Mouse (Mus musculus) CH12.LX (cell line): ENCODE measurements at regions not wholly inside any gene's neighbourhood (a gene's known extent, or its start where the extent isn't known, plus 50 kb on each side); places are given as distances from the start of the nearest gene placed in this dataset.

ENCODE experiments used
- DNase-seq: peaks from one replicate; pipeline ENCODE4 v3.0.0-alpha.2; 2013; ENCODE audit errors: extremely low read depth
- H3K27ac ChIP-seq: 2 replicates; pipeline ENCODE4 v1.5.1; 2012; ENCODE audit warnings: low read depth, mild to moderate bottlenecking, control low read depth, moderate library complexity; ENCODE audit not compliant: insufficient read depth
- H3K27me3 ChIP-seq: replicated peaks from 2 replicates; pipeline ENCODE3; 2012; ENCODE audit warnings: inconsistent platforms
- H3K36me3 ChIP-seq, 2 experiments: replicated peaks in 1 of 2; 2 replicates each; pipeline versions ENCODE3 to v1.6.1; 2012; ENCODE audit warnings: inconsistent platforms in 1 of 2, low read length in 1 of 2, mild to moderate bottlenecking in 1 of 2, mixed read lengths in 1 of 2, moderate library complexity in 1 of 2; ENCODE audit not compliant: control insufficient read depth in 1 of 2, insufficient read depth in 1 of 2
- H3K4me1 ChIP-seq, 2 experiments: 2 replicates each; pipeline ENCODE4 v1.6.1; 2012; ENCODE audit warnings: inconsistent platforms in 1 of 2, moderate library complexity in 1 of 2; ENCODE audit not compliant: insufficient read depth in 2 of 2, control insufficient read depth in 1 of 2
- H3K4me2 ChIP-seq: 2 replicates; pipeline ENCODE4 v1.6.1; 2012; ENCODE audit warnings: low read depth, mild to moderate bottlenecking, control low read depth; ENCODE audit not compliant: poor library complexity, insufficient read depth, severe bottlenecking
- H3K4me3 ChIP-seq, 3 experiments: fragments of 150-350 bp in 1 of 3; sonication (generic) in 1 of 3; replicated peaks in 1 of 3; 2 replicates each; pipeline versions ENCODE3 to v1.5.1; 2011 to 2012; ENCODE audit warnings: low read depth in 2 of 3, low read length in 2 of 3, mild to moderate bottlenecking in 2 of 3, moderate library complexity in 2 of 3, control low read depth in 1 of 3, improper control_type of control experiment in 1 of 3, inconsistent platforms in 1 of 3, mixed read lengths in 1 of 3; ENCODE audit not compliant: poor library complexity in 1 of 3
- H3K79me2 ChIP-seq: replicated peaks from 2 replicates; pipeline ENCODE4 v1.6.1; 2012; ENCODE audit warnings: mild to moderate bottlenecking, moderate library complexity; ENCODE audit not compliant: control insufficient read depth, poor library complexity, insufficient read depth, severe bottlenecking; ENCODE audit errors: extremely low read depth
- H3K9ac ChIP-seq: 2 replicates; pipeline ENCODE4 v1.6.1; 2012; ENCODE audit warnings: low read depth, mild to moderate bottlenecking, control low read depth, moderate library complexity; ENCODE audit not compliant: insufficient read depth
- H3K9me3 ChIP-seq: replicated peaks from 2 replicates; pipeline ENCODE3; 2012; ENCODE audit warnings: low read length, inconsistent platforms, mixed read lengths
- BHLHE40 ChIP-seq: IDR thresholded peaks from 2 replicates; pipeline ENCODE4 v1.6.1; 2011; ENCODE audit warnings: mild to moderate bottlenecking, low read depth, low read length, improper control_type of control experiment
- CHD1 ChIP-seq: IDR thresholded peaks from 2 replicates; pipeline ENCODE4 v1.6.1; 2012; ENCODE audit warnings: low read depth, low read length, improper control_type of control experiment, inconsistent platforms
- CHD2 ChIP-seq: IDR thresholded peaks from 2 replicates; pipeline ENCODE4 v1.6.1; 2011; ENCODE audit warnings: low read length, improper control_type of control experiment
- E2F4 ChIP-seq: IDR thresholded peaks from 2 replicates; pipeline ENCODE4 v1.6.1; 2011; ENCODE audit warnings: low read depth, low read length, improper control_type of control experiment; ENCODE audit not compliant: insufficient replicate concordance
- ETS1 ChIP-seq: conservative IDR thresholded peaks from 2 replicates; pipeline ENCODE4 v1.6.1; 2012; ENCODE audit warnings: low read depth, mild to moderate bottlenecking, inconsistent platforms, low read length, improper control_type of control experiment, moderate library complexity
- GABPA ChIP-seq: IDR thresholded peaks from 2 replicates; pipeline ENCODE4 v1.6.1; 2012; ENCODE audit warnings: low read depth, low read length, improper control_type of control experiment, inconsistent platforms; ENCODE audit not compliant: insufficient replicate concordance
- HCFC1 ChIP-seq: IDR thresholded peaks from 2 replicates; pipeline ENCODE4 v1.6.1; 2012; ENCODE audit warnings: low read depth, mild to moderate bottlenecking, inconsistent platforms, low read length, improper control_type of control experiment
- JUN ChIP-seq: IDR thresholded peaks from 2 replicates; pipeline ENCODE4 v1.6.1; 2011; ENCODE audit warnings: low read depth, mild to moderate bottlenecking, low read length, improper control_type of control experiment, moderate library complexity; ENCODE audit not compliant: insufficient read depth
- MXI1 ChIP-seq: IDR thresholded peaks from 2 replicates; pipeline ENCODE4 v1.6.1; 2011; ENCODE audit warnings: mild to moderate bottlenecking, low read depth, low read length, improper control_type of control experiment
- PAX5 ChIP-seq: IDR thresholded peaks from 2 replicates; pipeline ENCODE4 v1.6.1; 2012; ENCODE audit warnings: low read length, inconsistent platforms, mixed read lengths
- RAD21 ChIP-seq: IDR thresholded peaks from 2 replicates; pipeline ENCODE4 v1.6.1; 2011; ENCODE audit warnings: low read depth, mild to moderate bottlenecking, low read length, improper control_type of control experiment, moderate library complexity
- SIN3A ChIP-seq: IDR thresholded peaks from 2 replicates; pipeline ENCODE4 v1.6.1; 2012; ENCODE audit warnings: low read length, improper control_type of control experiment, inconsistent platforms
- TCF12 ChIP-seq: IDR thresholded peaks from 2 replicates; pipeline ENCODE4 v1.6.1; 2014; ENCODE audit warnings: low read depth, mild to moderate bottlenecking, inconsistent platforms, low read length, improper control_type of control experiment
- UBTF ChIP-seq: IDR thresholded peaks from 2 replicates; pipeline ENCODE4 v1.6.1; 2012; ENCODE audit warnings: low read depth, mild to moderate bottlenecking, inconsistent platforms, low read length, improper control_type of control experiment, moderate library complexity
- USF1 ChIP-seq: IDR thresholded peaks from 2 replicates; pipeline ENCODE4 v1.6.1; 2014; ENCODE audit warnings: low read depth, mild to moderate bottlenecking, inconsistent platforms, low read length, improper control_type of control experiment
- ZMIZ1 ChIP-seq: IDR thresholded peaks from 2 replicates; pipeline ENCODE4 v1.6.1; 2012; ENCODE audit warnings: low read depth, mild to moderate bottlenecking, inconsistent platforms, low read length, improper control_type of control experiment
- dilution Hi-C: fragments of 300-500 bp; cut with MboI; formaldehyde crosslinking; loops from 2 replicates; pipeline ENCODE4 v1.14.3; 2020; ENCODE audit warnings: low sequenced_read_pairs; ENCODE audit not compliant: extremely low pct_unique_long_range_greater_than_20kb, extremely low pct_ligation_motif_present
- in situ Hi-C: fragments of 300-500 bp; cut with MboI; formaldehyde crosslinking; loops from 3 replicates; pipeline ENCODE4 v1.14.3; 2019; ENCODE audit warnings: low sequenced_read_pairs, low pct_ligation_motif_present, low pct_unique_long_range_greater_than_20kb, mixed read lengths

- Histone ChIP-seq H3K79me2 (no peaks in the 10 kb centered on the region), H3K9me3 (no peaks in the 10 kb centered on the region), H3K4me2 (no peak overlapping the region), H3K27me3 (no peaks in the 10 kb centered on the region), H3K4me1 (no peaks in the 10 kb centered on the region), H3K27ac (no peak overlapping the region), H3K4me3 (no peak overlapping the region), H3K36me3 (no peaks in the 10 kb centered on the region), H3K9ac (no peak overlapping the region)
- dilution Hi-C loops, result no loop called here
- TF ChIP-seq E2F4, result no peak
- TF ChIP-seq GABPA, result no peak
- no peak for TF ChIP-seq HCFC1
- no peak for TF ChIP-seq MXI1
- DNase-seq, result no peak
- in situ Hi-C loops, result no loop called here
These were observed 206.2 kb upstream of the Plxna2 start for GRCm38 (mm10) chr1:194411788-194412187.

DNA sequence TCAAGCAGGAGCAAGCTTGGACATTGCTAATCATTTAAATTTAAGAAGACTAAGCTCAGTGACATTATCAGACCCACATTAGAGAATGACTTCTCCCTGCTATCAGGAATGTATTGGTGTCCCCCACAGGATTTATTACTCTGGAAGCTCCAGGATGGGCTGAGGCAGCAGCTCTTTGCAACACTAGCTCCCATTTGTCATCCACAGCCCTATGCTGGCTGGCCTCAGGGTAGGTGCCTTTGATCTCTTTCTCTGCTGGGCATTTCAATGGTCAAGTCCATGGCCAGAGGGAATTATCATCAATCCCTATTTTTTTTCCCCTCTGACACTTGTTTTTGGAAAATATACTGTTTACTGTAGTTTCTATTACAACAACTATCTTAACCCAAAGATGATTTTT, 218.7 kb upstream of the Plxna2 start:
- no peaks in the 10 kb centered on the region for H3K4me1 ChIP-seq
- no peak for DNase-seq
- no peak overlapping the region for H3K27ac ChIP-seq
- H3K4me3 ChIP-seq, result no peak overlapping the region
- H3K79me2 ChIP-seq, result no peaks in the 10 kb centered on the region
- H3K9ac ChIP-seq, result no peak overlapping the region
- dilution Hi-C loops (no loop called here), in situ Hi-C loops (no loop called here)
- no peaks in the 10 kb centered on the region for H3K27me3 ChIP-seq
- no peak overlapping the region for H3K4me2 ChIP-seq
- no peak for TF ChIP-seq SIN3A
- TF ChIP-seq CHD1, result no peak
- TF ChIP-seq TCF12, result no peak
- TF ChIP-seq PAX5, result no peak
- TF ChIP-seq HCFC1, result no peak
- no peak for TF ChIP-seq JUN
- TF ChIP-seq RAD21, result no peak
- TF ChIP-seq BHLHE40, result no peak
- H3K9me3 ChIP-seq, result no peaks in the 10 kb centered on the region
- no peaks in the 10 kb centered on the region for H3K36me3 ChIP-seq

DNA sequence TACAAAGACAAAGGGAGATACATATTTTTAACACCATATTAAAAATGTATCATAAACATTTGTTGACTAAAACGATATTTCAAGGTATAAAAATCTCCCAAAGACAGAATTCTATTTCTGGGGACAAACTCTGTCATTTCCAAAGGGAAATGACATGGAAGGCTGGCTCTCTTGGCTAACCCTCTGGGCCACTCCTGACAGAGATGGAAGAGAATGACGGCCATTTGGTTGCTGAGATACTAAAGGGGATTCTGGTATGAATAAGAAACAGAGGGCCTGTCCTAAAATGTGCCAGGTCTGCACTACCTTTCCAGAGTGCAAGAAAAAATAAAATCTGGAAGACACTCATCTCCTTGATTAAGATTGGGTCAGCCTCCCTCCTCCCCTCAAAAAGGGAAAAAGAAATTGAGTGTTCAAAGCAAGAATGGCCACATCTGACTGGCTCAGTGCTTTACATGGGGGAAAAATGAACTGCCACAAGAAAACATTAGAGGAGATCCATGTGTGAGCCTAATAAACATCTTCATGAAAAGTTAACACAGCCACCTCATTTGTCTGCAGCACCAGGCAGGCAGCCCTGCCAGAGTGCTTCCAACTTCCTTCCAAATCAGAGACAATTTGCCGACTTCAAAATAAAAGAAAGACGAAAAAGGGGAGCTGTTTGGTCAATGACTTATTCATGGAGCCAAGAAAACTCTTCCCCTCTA, 221.1 kb upstream of the Plxna2 start:
- no peaks in the 10 kb centered on the region for H3K4me1 ChIP-seq
- H3K27me3 ChIP-seq, result no peaks in the 10 kb centered on the region
- H3K4me2 ChIP-seq, result no peak overlapping the region
- in situ Hi-C loops (no loop called here), dilution Hi-C loops (no loop called here)
- H3K36me3 ChIP-seq, result no peaks in the 10 kb centered on the region
- no peaks in the 10 kb centered on the region for H3K79me2 ChIP-seq
- no peak for DNase-seq
- no peak overlapping the region for H3K9ac ChIP-seq
- H3K4me3 ChIP-seq, result no peak overlapping the region
- H3K9me3 ChIP-seq, result no peaks in the 10 kb centered on the region
- TF ChIP-seq SIN3A (no peak), HCFC1 (no peak), ETS1 (no peak), USF1 (no peak), CHD2 (no peak), ZMIZ1 (no peak), UBTF (no peak)
- H3K27ac ChIP-seq, result no peak overlapping the region
